Mouse (Mus musculus) urinary bladder, postnatal 4 days (tissue): Measurements from ENCODE around the gene 3110021N24Rik.

ENCODE experiments used
- DNase-seq, 2 experiments: peaks; one replicate each; pipeline ENCODE4 v3.0.0; 2021 to 2022; ENCODE audit warnings: low spot score in 2 of 2

3110021N24Rik gene

DNA sequence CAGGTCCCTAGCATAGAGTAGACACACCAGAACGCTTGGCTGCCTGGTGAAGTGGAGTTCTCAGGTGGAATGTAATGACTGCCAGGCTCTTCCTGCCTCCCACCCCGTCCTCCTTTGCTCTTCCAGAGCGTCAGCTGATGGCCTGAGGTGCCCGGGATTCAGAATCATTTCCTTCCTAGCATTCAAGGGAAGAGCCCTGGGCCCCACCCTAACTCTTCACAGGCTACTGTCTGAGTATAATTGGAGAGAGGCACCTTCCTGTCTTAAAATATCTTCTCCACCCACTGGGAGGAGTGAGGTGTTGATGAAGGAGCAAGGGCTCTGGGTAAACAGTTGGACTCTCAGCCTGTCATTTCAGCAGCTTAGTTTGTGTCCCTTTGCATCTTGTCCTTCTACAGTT is 77.3 kb downstream of the 3110021N24Rik start:
- no peak for DNase-seq

DNA sequence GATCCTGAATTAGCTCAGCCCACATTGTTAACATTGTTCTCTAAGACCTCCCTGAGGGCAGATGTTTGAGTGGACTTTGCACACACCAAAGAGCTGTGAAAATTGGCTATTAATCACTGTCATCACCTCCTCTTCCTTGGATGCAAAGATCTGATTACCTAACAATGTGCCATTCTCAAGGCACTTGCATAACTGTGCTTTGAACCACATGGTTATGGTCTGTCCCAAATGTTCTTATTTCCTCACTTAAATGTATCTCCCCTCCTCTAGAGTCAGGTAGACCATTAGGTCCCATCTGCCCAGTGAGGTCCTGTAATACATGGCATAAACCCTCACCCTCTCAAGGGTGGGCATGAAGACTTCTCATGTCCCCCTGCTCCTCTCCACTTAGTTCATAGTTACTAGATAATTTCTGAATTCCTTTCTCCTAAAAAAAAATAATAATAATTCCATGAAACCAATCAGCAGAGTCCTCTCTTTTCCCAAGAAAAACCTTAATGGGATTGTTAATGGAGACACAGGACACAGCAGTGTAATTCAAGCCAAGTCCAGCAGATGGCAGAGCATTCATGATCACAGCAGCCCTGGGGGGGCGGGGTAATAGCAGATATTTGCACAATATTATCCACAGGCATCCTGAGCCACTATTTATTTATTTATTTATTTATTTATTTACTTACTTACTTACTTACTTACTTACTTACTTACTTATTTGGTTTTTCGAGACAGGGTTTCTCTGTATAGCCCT is 78.8 kb downstream of the 3110021N24Rik start:
- DNase-seq = peak; percentile 26 to 71

DNA sequence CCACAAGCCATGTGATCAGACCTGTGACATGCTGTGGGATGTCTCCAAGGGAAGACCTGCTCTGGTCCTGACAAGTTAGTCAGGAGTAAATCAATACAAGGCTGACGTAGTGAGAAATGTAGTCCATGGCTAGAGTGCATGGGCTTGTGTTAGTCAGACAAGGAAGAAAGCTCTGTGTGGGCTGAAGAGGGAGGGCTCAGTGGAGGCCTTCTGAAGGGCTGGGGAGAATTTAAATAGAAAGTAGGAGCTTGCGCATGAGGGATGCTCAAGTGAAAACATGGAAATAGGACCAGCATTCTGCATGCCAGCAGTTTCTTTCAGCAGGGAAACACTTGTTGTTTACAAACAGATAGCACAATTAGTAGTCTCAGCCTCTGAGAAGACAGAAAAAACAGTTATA is 84.1 kb downstream of the 3110021N24Rik start:
- DNase-seq = no peak

DNA sequence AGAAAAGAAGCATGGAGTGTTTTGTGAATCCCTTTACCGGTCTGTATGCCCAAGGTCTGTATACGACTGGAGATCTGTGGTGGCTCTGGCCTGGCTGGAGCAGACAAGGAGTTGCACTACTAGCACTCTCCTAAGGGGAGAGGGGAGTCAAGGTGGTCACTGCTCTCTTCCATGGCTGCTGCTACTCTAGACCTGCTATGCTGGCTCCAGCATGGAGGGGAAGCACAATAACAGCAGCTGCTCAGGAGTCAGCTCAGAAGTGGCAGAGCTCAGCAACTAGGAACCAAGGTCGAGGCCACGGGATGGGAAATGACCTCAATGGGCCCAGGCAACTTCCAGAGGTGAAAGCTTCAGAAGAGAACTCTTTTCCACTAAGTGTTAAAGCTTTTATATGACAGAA is 91.7 kb downstream of the 3110021N24Rik start:
- no peak for DNase-seq

DNA sequence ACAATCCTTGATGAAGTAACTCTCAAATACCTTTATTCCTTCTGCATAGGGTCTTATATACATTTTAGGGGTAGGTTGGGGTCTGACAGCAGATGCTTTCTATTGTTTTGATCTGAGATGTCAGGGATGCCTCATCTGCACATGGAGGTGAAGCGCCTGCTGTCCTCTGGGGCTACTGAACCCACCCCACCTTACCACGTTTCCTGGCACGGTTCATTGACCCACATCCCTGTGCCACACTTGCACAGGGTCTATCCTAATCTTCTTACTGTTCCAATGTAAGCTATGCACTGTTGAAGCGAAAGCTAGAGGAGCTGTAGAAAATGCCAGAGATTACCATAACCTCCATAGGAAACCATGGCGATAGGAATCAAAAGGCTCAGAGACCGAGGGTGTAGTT is 92.1 kb downstream of the 3110021N24Rik start:
- no peak for DNase-seq

DNA sequence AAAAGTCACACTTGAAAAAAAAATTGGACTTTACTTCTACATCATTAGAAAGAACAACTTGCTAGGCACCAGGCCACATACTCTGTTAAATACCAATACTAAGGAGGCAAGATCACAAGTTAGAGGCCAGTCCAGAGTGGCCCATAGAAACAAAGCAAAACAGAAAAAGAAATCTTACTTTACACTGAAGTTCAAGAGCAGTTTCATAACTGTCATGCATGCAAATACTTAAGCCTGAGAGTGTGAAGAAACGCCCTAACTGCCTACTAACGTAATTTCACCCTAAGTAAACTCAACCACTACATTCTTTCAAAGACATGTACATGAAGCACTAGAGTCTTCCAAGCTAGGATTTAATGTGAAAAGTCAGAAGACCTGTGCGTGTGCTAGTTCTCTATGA is 106.2 kb downstream of the 3110021N24Rik start:
- DNase-seq = no peak

DNA sequence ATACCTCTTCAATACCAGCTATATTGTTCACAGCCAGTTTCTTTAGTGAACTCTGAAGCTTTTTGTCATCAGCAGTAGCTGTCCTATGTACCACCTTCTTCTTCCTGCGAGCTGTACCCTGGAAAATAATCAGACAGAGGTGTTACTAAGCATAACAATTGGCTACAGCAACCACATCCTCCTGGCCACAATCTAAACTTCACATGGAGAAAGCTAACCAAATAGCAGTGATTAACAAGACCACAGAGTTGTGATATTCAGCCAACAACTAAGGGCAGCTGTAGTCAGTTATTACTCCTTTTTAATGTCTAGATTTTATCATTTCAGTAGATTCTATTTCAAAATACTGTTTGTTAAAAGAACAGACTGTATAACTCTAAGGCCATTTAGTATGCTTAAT is 106.6 kb downstream of the 3110021N24Rik start:
- no peak for DNase-seq

DNA sequence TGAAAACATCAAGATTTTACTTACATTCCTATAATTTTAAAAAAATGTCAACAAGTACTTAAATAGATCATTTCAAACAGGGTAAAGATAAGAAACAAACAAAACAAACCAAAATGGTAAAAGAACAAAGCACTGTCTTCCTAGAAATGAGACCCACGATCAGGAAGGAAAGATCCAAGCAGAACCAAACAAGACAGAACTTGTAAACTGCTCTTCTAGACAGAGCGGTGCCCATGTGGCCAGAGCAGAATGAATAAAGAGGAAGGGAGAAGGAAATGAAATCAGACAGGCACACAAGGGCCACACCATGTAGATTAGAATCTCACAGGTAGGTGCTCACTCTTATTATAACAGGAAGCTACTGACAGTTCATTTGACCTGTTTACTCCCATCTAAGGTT is 107.2 kb downstream of the 3110021N24Rik start:
- DNase-seq = no peak

DNA sequence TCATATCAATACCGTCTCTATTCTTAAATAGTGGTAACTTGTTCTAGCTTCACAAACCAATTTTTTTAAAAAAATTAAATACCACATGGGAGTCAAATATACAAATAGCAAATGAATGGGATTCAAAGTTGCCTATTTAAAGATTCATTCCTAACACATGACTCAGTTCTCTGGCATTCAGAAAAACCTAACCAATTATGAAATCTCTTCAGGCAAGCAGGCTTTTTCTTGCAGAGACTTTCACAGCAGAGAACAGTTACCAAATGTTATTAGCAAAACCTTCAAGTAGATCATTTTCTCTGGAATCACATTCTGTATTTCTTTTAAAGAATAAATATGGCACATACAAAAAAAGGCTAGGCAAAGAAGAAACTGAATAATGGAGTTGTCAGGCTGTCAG is 111.2 kb downstream of the 3110021N24Rik start:
- no peak for DNase-seq
